Mouse (Mus musculus): Measurements from ENCODE around the gene Ppp6c.
"Not testable (repeated sequence)": the region's sequence is repeated elsewhere in the genome, so short reads cannot be mapped to it uniquely, and the experiment has no call there.

The Ppp6c gene

GRCm38 (mm10) chr2:39226019-39226640 is at the start of gene Ppp6c:
Gene Ppp6c, minus strand, starts transcription at chr2:39226451.
- peak; percentile 97 for DNase-seq (ENCODE audit: low read depth, low spot score)

DNA sequence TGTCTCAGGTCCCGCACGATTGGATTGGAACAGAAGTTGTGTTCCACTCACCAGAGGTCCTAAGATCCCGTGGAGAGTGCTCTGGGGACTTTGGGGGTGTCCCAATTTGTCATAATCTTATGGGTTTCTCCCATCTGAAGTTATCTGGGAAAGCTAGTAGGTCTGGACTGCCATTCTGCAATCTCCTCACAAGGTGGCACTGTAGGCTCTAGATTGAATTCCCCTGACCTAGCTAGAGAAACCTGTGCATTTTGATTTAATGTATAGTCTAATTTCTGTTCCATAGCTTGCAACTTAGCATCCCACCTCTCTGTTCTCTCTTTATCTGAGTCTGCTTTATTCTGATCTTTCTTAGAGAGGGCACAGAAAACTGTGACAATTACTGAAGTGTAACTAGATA is 42.1 kb upstream of the Ppp6c start:
- DNase-seq (ENCODE audit: low read depth, low spot score), result peak; percentile 28

GRCm38 (mm10) chr2:39252275-39252674 is 26.0 kb upstream of the Ppp6c start:
- DNase-seq (ENCODE audit: low read depth, low spot score), result not testable (repeated sequence)

DNA sequence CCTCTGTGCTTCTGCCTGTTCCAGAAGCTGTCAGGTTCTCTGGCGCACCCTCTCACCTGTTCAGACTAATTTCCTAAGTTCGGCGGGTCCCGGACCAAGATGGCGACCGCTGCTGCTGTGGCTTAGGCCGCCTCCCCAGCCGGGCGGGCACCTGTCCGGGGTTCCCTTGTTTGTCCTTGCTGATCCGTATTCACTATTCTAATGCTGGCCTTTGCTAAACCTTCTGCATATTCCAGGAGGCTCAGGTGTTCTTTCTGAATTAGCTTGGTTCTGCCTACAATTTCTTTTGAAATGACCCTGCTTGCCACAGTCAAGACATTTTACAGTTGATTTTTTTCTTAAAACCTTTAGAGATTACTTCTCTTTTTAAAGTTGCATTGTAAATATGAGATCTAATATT is 20.6 kb upstream of the Ppp6c start:
- DNase-seq (ENCODE audit: low read depth, low spot score), result peak; percentile 40

DNA sequence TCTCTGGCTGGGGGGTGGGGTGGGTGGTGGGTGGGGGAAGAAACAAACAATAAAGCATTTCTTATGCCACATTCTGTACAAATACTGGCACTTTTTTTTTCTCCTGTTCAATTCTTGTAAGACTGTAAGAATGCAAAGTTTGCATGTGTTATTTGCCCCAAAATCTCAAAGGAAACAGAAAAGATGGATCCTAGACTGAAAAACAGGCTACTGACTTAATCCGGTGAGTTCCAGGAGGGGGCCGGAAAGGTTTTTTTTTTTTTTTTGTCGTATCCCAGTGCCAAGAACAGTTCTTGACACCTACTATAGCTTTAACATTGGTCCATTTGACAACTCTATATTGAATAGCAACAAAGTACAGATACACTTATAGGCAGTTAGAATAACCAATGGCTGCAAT is 480 bp upstream of the Ppp6c start:
- no peak for DNase-seq (ENCODE audit: low read depth, low spot score)

DNA sequence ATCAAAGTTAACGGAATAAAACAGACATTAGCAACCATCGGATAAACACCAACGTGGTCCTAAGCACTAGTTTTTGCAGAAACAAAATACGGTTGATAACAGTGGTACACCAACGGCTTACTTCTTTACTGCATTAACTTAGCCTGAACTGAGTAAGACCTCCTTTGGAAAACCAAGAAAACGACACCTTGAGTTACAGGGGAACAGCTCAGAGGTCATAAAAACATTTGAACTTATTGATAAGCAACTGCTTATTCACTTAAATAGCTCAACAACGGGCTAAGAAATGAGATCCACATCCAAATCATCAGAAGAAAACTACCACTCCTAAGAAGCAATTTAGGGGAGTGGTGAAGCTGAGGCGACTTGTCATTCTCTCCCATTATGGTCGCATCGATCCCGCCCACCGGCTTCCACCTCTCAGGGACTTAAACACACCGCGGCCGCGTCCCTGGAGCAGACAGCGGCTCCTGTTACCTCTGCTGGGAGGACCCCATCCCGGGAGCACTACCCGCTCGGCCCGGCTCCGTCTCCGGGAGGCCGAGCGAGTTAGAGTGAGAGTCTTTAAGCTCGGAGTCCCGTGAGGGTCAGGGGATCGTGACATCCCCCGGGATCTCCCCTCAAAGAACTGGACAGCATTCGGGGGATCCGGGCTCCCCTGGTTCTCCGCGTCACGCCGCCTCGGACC is 776 bp downstream of the Ppp6c start:
- DNase-seq (ENCODE audit: low read depth, low spot score), result not testable (repeated sequence)

GRCm38 (mm10) chr2:39224621-39225020 is 1.6 kb downstream of the Ppp6c start:
- DNase-seq (ENCODE audit: low read depth, low spot score), result no peak

DNA sequence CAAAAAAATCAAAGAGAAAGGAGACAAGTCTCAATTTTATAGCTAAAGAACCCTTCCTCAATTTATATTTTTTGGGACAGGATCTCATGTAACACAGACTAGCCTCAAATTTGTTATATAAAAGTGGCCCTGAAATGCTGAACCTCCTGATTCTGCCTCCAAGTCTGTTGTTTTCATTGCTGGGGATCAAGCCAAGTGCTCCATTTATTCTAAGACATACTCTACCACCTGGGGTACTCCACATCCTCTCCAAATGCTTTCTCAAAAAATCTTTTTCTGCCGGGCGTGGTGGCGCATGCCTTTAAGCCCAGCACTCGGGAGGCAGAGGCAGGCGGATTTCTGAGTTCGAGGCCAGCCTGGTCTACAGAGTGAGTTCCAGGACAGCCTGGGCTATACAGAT is 6.2 kb downstream of the Ppp6c start:
- DNase-seq (ENCODE audit: low read depth, low spot score), result no peak

DNA sequence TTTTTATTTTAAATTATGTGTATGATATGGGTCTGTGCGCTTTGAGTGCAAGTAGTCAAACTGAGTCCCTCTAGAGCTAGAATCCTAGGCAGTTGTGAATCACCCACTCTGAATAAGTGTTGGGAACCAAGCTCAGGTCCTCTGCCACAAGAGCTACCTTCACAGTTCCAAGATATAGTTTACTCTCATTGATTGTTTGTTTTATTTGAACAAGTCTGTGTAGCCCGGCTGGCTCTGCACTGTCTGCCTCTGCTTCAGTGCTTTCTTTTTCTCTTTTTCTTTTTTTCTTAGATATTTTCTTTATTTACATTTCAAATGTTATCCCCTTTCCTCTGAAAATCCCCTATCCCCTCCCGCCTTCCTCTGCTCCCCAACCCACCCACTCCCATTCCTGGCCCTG is 7.2 kb downstream of the Ppp6c start:
- no peak for DNase-seq (ENCODE audit: low read depth, low spot score)

- DNase-seq (ENCODE audit: low read depth, low spot score), result no peak
These were observed 9.1 kb downstream of the Ppp6c start for GRCm38 (mm10) chr2:39217150-39217549.

- no peak for DNase-seq (ENCODE audit: low read depth, low spot score)
These were observed 15.5 kb downstream of the Ppp6c start for GRCm38 (mm10) chr2:39210738-39211137.

- no peak for DNase-seq (ENCODE audit: low read depth, low spot score)
These were observed 22.9 kb downstream of the Ppp6c start for GRCm38 (mm10) chr2:39203359-39203758.

DNA sequence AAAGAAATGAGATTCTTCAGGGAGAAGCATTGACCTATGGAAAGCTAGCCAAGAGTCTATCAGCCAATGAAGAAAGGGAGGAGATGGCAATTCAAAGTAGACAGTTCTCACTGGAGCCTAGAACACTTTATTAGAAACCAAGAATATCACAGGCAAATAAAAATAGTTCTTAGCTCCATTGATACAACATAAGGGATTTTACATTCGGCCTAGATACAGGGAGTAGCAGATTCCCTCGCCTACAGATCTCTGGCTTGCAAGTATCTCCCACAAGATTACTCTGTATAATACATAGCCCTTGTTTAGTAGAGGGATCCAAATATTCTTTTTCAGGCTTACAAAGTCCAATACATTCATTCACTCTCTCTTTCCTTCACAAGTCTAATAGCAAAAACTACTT is 31.4 kb downstream of the Ppp6c start:
- DNase-seq (ENCODE audit: low read depth, low spot score), result no peak

DNA sequence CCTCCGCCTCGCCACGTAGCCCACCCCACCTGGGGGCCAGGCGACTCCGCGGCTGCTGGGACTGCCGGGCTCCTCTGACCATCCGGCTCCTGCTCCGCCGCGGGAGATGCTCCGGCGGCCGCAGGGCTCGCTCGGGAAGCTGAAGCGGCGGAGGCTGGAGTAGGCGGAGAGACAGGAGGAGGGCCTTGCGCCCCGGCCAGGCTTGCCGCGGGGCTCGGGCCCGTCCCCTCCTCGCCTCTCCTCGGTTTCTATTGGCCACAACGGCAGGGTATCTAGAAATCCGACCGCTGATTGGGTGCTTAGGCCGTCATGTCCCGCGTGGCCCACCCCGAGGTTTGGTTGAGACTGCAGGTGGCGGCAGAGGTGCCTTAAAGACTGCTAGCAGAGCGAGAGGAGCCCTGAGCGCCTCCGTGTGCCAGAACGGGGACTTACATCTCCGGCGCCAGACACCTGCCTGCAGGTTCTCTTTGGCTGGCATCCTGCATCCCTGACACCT is 35.6 kb downstream of the Ppp6c start, which contains the start of gene Scai:
TSS of gene Scai (minus strand) at position 174 of the 496 bp plus-strand sequence.
- peak; percentile 99 for DNase-seq (ENCODE audit: low read depth, low spot score)

DNA sequence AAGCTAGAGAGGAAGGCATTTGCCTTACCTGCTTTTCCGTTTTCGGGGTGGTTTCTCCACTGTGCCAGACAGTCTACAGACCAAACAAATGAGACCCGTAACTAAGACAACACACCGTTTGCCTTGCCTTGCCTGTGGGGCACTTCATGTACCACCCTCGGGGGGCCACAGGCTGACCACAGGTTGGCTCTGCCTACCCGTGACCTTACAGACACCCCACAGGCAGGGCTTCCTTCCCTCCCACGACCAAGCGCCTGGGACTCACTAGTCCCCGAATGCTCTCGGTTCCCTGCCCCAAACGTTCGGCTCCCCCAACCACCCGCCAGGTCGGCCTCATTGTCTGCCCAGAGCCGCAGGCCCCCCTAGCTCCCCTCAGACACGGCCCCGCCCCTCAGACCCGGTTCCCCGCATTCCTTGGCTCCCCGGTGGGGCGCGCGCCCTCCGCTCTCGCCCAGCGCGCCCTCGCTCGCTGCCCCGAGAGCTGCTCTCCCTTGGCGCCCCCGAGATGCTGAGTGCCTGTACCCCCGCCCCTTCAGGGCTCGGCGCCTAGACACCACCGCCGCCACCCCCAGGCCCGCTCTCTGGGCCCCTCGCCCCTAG is 36.2 kb downstream of the Ppp6c start:
- no peak for DNase-seq (ENCODE audit: low read depth, low spot score)

DNA sequence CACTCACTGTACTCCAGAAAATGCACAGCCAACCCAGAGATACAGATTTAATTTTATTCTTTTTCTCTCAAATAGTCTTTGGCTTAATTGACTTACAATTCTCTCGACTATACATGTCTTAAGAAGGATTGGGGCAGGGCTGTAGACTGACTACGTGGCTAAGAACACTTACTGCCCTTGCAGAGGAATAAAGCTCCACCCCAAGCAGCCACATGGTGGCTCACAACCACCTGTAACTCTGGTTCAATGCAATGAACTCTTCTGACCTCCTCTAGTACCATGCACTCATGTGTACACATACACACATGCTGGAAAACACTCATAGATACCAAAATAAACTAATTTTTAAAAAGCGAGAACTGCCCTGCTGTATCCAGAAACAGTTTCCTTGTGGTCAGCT is 40.3 kb downstream of the Ppp6c start:
- DNase-seq (ENCODE audit: low read depth, low spot score), result peak; percentile 19

DNA sequence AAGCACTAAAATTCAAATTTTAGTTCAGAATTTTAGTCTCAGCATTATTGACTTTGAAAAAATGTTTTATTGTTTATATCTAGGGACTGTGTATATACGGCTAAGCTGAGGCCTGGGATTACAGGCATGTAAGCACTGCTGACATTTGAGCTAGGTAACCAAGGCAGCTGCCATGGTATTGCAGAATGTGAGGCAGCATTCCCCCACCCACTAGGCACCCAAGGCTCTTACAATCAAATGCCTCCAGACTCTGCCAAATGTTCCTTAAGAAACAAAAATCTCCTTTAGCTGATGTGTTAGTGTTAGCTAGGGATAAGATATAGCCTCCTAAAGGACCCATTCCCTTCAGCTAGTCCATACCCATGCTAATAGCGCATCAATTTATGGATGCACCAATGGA is 42.7 kb downstream of the Ppp6c start:
- DNase-seq (ENCODE audit: low read depth, low spot score), result no peak

GRCm38 (mm10) chr2:39160996-39161395 is 65.3 kb downstream of the Ppp6c start:
- no peak for DNase-seq (ENCODE audit: low read depth, low spot score)

GRCm38 (mm10) chr2:39157916-39158315 is 68.3 kb downstream of the Ppp6c start:
- DNase-seq (ENCODE audit: low read depth, low spot score), result no peak

- DNase-seq (ENCODE audit: low read depth, low spot score), result no peak
These were observed 69.4 kb downstream of the Ppp6c start for GRCm38 (mm10) chr2:39156821-39157220.

DNA sequence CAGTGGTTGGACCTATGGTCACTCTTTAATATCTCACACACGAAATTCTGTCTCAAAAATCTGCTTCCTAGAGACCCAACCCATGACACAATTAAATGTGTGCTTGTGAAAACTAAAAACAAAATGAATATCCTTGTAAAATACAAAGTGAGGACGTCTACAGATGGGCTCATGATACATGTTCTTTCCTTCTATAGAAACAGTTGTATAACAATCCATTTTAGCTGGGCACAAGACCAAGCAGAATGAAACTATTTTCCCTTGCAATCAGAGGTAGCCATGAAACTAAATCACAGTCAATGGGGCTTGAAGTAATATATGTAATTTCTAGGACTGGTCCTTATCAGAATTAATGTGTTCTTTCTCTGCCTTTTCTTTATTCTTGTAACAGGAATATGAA is 75.3 kb downstream of the Ppp6c start:
- DNase-seq (ENCODE audit: low read depth, low spot score), result no peak

GRCm38 (mm10) chr2:39148075-39148474 is 78.2 kb downstream of the Ppp6c start:
- DNase-seq (ENCODE audit: low read depth, low spot score), result no peak

DNA sequence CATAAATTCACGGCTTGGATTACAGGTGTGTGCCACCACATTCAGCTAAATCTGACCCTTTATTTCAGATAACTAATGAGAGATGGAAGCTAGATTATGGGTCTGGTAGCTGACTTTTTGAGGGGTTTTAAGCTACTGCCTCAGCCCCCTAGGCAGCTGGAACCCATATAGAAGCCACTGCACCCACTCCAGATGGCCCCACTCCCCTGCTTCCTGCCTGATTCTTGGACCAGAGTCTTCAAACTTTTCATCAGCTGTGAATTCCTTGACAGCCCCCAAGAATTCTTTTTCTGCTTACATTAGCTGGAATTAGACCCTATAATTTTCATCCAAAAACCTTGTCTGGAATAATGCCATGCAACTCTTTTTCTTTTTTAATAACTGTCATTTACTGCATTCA is 79.8 kb downstream of the Ppp6c start:
- no peak for DNase-seq (ENCODE audit: low read depth, low spot score)
